Mouse (Mus musculus) megakaryocyte progenitor cell, adult 5-6 weeks (primary cell): Measurements from ENCODE around the gene Tollip. TPM values are rescaled to one million over a fixed set of nuclear protein-coding genes. Genes with fewer than 3 reads are reported as not detected.

Experiments
- total RNA-seq, 2 experiments: library from RNA; stranded (forward) in 1 of 2; stranded (reverse) in 1 of 2; fragments of 157-497, 149-512 nt in 1 of 2; fragments of 200-1000 nt in 1 of 2; gene quantifications; 2 replicates each; pipeline versions ENCODE4 v1.2.3 to v1.2.4; 2015 to 2017

Gene Tollip
- total RNA-seq, 2 experiments from 2014 or later = 26.6 to 27.8 TPM

Other genes with a start within 250 kb of the Tollip start
- gene Muc2, start 228.2 kb downstream of the Tollip start, total RNA-seq (2015) = not detected in 2 replicates
- gene Muc2, start 228.2 kb downstream of the Tollip start, total RNA-seq (2017) = not detected in 2 replicates
- not detected in 2 replicates for gene Muc5ac, start 129.5 kb downstream of the Tollip start, total RNA-seq (2015)
- not detected in 2 replicates for gene Muc5ac, start 129.5 kb downstream of the Tollip start, total RNA-seq (2017)
- 0.10 TPM in 2 replicates for gene Muc5b, start 79.4 kb downstream of the Tollip start, total RNA-seq (2015)
- 0.03 TPM in 1 of 2 replicates, not detected in the other for gene Muc5b, start 79.4 kb downstream of the Tollip start, total RNA-seq (2017)
- not detected in 2 replicates for gene Brsk2, start 31.2 kb upstream of the Tollip start, total RNA-seq (2015)
- 0.12 TPM in 1 of 2 replicates, not detected in the other for gene Brsk2, start 31.2 kb upstream of the Tollip start, total RNA-seq (2017)
- gene Mob2, start 142.6 kb upstream of the Tollip start, total RNA-seq (2015) = 45.3 and 45.9 TPM in 2 replicates
- 45.9 and 47.1 TPM in 2 replicates for gene Mob2, start 142.6 kb upstream of the Tollip start, total RNA-seq (2017)
- gene Dusp8, start 177.3 kb upstream of the Tollip start, total RNA-seq (2015) = 0.12 TPM in 1 of 2 replicates, not detected in the other
- not detected in 2 replicates for gene Dusp8, start 177.3 kb upstream of the Tollip start, total RNA-seq (2017)
- not detected in 2 replicates for gene Gm45618, start 202.2 kb upstream of the Tollip start, total RNA-seq (2015)
- not detected in 2 replicates for gene Gm45618, start 202.2 kb upstream of the Tollip start, total RNA-seq (2017)
- gene Gm39115, start 217.5 kb upstream of the Tollip start, total RNA-seq (2015) = not detected in 2 replicates
- not detected in 2 replicates for gene Gm39115, start 217.5 kb upstream of the Tollip start, total RNA-seq (2017)
- gene Gm45337, start 226.1 kb upstream of the Tollip start, total RNA-seq (2015) = not detected in 2 replicates
- not detected in 2 replicates for gene Gm45337, start 226.1 kb upstream of the Tollip start, total RNA-seq (2017)
- gene Gm29735, start 238.6 kb upstream of the Tollip start, total RNA-seq (2015) = not detected in 2 replicates
- gene Gm29735, start 238.6 kb upstream of the Tollip start, total RNA-seq (2017) = not detected in 2 replicates
- not detected in 2 replicates for gene Gm4553, start 247.2 kb upstream of the Tollip start, total RNA-seq (2015)
- gene Gm4553, start 247.2 kb upstream of the Tollip start, total RNA-seq (2017) = not detected in 2 replicates